Mouse (Mus musculus) heart, embryonic 12.5 days (tissue): ENCODE data around the gene Prkacb. TPM values are rescaled to one million over a fixed set of nuclear protein-coding genes. Genes with fewer than 3 reads are reported as not detected.
A peak's percentile ranks its signal among the peaks of the same experiment; 100 is the strongest.
"Not testable (repeated sequence)": the region's sequence is repeated elsewhere in the genome, so short reads cannot be mapped to it uniquely, and the experiment has no call there.

Experiments used
- ATAC-seq: fragments of 200-750 bp; cut with Nextera tagmentation; 2 replicates; pipeline ENCODE4 v1.8.0; 2017; ENCODE audit warnings: moderate TSS enrichment, moderate library complexity; ENCODE audit not compliant: insufficient number of reproducible peaks, low FRiP score
- H3K27ac ChIP-seq: fragments of 300-500 bp; sonication (generic); 2 replicates; pipeline ENCODE4 v1.5.1; 2016; ENCODE audit warnings: mild to moderate bottlenecking, moderate library complexity; ENCODE audit not compliant: poor library complexity, severe bottlenecking
- H3K27me3 ChIP-seq: fragments of 300-500 bp; sonication (generic); replicated peaks from 2 replicates; pipeline ENCODE4 v1.6.1; 2016; ENCODE audit warnings: mild to moderate bottlenecking, moderate library complexity
- H3K36me3 ChIP-seq: fragments of 300-500 bp; sonication (generic); 2 replicates; pipeline ENCODE4 v1.6.1; 2016; ENCODE audit warnings: mild to moderate bottlenecking, moderate library complexity
- H3K4me1 ChIP-seq: fragments of 300-500 bp; sonication (generic); replicated peaks from 2 replicates; pipeline ENCODE4 v1.6.1; 2016; ENCODE audit warnings: mild to moderate bottlenecking
- H3K4me2 ChIP-seq: fragments of 300-500 bp; sonication (generic); 2 replicates; pipeline ENCODE4 v1.6.1; 2016; ENCODE audit warnings: mild to moderate bottlenecking, moderate library complexity
- H3K4me3 ChIP-seq: fragments of 300-500 bp; sonication (generic); 2 replicates; pipeline ENCODE4 v1.5.1; 2016; ENCODE audit warnings: mild to moderate bottlenecking
- H3K9ac ChIP-seq: fragments of 300-500 bp; sonication (generic); 2 replicates; pipeline ENCODE4 v1.6.1; 2016; ENCODE audit warnings: mild to moderate bottlenecking, moderate library complexity
- H3K9me3 ChIP-seq: fragments of 300-500 bp; sonication (generic); replicated peaks from 2 replicates; pipeline ENCODE4 v1.6.1; 2016; ENCODE audit warnings: mild to moderate bottlenecking, moderate library complexity
- WGBS: fragments of 180-500 bp; shearing (Covaris S2); methylation state at CpG from one replicate; pipeline ENCODE4 v1.1.7; 2016; 5-methylcytosine and 5-hydroxymethylcytosine counted together
- polyA plus RNA-seq: library from polyadenylated mRNA; unstranded; fragments of >200 nt; fragmentation: Nextera tagmentation; extraction: Ambion mirVana; gene quantifications from 2 replicates; pipeline ENCODE4 v1.2.1, GENCODE M21; 2016

Gene Prkacb
- polyA plus RNA-seq, 1 experiment from 2014 or later: 64.8 TPM

GRCm38 (mm10) chr3:146763054-146763453 is 49.7 kb downstream of the Prkacb start:
- not testable (repeated sequence) for H3K27me3 ChIP-seq, H3K36me3 ChIP-seq, ATAC-seq, H3K4me3 ChIP-seq, H3K9ac ChIP-seq, H3K27ac ChIP-seq, H3K9me3 ChIP-seq, H3K4me2 ChIP-seq
- H3K4me1 ChIP-seq: peaks cover 20% of the 10 kb centered on the region
- 90% methylated on average over 2 of the region's 2 CpGs for WGBS

DNA sequence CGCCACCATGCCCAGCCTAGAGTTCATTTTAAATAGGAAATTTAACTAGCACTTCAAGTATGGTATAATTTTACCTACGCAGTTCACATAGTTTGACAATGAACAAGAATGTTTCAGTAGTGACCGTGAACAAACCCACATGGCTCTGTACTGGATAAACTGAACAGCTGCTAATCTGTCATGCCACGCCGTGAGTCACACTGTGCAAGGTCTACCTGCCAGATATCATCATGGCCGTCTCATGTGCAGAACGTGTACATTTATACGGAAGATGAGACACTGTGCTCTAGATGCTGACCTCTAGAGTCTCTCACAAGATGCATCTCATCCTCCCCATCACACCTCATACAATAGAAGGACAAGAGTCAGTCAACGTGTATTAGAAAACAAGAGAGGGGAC is 51.5 kb downstream of the Prkacb start:
- no peak overlapping the region for H3K27ac ChIP-seq

DNA sequence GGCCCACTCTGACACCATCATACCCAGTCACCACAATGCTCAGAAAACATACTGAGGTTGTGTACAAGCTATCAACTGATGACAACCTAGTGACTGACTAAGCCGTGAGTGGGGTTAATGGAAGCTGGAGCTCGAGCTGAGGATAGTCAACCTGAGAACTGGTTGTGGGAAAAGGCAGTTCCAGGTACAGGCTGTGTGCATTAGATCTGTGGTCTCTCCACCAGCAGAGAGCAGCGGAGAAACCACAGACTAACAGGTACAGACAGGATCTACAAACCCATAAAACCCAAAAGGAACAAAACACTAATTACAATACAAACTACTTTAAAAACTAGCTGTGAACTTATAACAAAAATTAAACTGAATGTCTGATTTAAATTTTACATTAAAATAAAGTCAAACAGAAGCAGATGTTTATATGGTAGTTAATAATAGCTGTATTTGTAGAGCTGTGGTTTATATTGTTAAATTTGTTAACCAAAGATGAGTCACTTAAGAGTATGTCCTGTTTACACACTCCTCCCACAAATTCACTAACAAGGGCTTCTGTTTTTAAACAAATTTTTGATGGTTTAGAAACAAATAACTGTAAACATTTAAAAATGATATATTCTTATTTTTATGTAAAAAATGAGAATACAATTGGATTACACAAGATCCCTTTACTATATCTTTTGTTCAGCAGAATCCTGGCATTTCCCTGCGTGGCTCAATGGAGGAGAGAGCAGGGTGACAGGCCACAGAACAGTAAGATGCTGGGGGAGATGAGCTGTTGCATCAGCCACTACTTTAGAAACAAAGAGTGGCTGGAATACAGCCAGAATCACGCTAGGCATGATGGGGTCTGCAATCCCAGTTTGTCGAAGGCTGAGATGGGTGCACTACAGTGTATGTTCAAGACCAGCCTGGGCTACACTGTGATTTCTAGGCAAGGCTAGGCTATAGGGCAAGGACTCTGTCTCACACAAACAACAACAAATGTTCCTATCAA is 54.5 kb downstream of the Prkacb start:
- Histone ChIP-seq H3K4me2 (no peak overlapping the region), H3K27me3 (no peaks in the 10 kb centered on the region), H3K4me3 (no peak overlapping the region), H3K9me3 (no peaks in the 10 kb centered on the region), H3K4me1 (peaks cover 11% of the 10 kb centered on the region), H3K27ac (no peak overlapping the region), H3K9ac (no peak overlapping the region), H3K36me3 (peaks cover 13% of the 10 kb centered on the region)
- 74% methylated on average over 6 of the region's 6 CpGs for WGBS
- ATAC-seq: no peak

More for the DNA sequence above, 51.5 kb downstream of the Prkacb start:
- Histone ChIP-seq H3K9ac (no peak overlapping the region), H3K4me3 (no peak overlapping the region), H3K9me3 (no peaks in the 10 kb centered on the region), H3K4me2 (no peak overlapping the region), H3K4me1 (peaks cover 8% of the 10 kb centered on the region), H3K27me3 (no peaks in the 10 kb centered on the region), H3K36me3 (0 out of 2 replicates have a peak, but pooled peaks cover 2% of the 10 kb centered on the region)
- 89% methylated on average over 9 of the region's 9 CpGs for WGBS
- no peak for ATAC-seq

DNA sequence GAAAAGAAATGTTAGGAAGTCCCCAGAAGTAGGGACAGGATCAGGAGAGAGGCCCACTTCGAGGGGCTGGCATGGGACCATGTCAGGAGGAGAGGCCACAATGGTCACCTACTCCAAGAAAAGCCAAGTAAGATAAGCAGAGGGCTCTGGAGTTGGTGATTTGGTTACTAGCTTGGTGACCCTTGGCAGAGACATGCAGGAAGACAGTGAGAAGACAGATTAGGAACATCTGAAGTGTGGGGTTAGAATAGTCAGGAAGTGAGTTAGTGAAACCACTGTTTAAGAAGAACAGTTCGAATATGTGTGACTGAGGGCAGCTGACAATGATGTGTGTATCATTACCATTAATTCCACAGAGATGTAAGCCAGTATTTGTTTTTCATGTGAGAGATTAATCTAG is 58.5 kb downstream of the Prkacb start:
- Histone ChIP-seq H3K27ac (no peak overlapping the region), H3K4me1 (peaks cover 11% of the 10 kb centered on the region), H3K4me2 (no peak overlapping the region), H3K4me3 (no peak overlapping the region), H3K27me3 (no peaks in the 10 kb centered on the region), H3K36me3 (peaks cover 35% of the 10 kb centered on the region), H3K9me3 (no peaks in the 10 kb centered on the region), H3K9ac (no peak overlapping the region)
- 64% methylated on average over 2 of the region's 2 CpGs for WGBS
- no peak for ATAC-seq

DNA sequence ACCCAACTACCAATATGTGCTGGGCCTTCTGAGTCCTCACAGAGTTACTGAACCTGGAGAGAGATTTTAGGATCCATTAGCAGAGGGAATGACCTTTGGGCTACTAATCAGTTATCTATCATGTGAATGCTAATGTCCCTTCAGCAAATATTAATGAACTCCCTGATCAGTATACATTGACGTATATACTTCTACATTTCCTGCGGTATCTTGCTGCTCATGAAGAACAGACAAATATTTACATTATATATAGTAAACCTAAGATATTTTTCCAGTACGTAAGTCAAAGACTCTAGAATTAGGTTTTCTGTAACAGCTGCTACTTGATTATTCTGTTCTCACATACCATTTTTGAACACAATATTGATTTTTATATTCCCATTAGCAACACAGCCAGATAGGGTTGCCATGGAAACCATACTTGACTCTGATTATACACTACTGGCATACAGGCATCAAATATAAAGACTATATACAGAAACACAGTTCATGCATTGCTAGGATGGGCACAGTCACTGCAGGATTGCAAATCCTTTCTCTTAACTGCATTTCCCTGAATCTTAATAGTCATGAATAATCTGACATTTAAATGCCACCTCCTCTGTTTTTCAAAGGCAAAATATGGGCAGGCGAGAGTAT is 71.1 kb downstream of the Prkacb start:
- Histone ChIP-seq H3K4me3 (no peak overlapping the region), H3K9me3 (no peaks in the 10 kb centered on the region), H3K36me3 (peaks cover 59% of the 10 kb centered on the region), H3K4me1 (0 out of 2 replicates have a peak, but pooled peaks cover 3% of the 10 kb centered on the region), H3K27ac (no peak overlapping the region), H3K9ac (no peak overlapping the region), H3K4me2 (no peak overlapping the region), H3K27me3 (no peaks in the 10 kb centered on the region)
- no peak for ATAC-seq
- 91% methylated on average over 4 of the region's 4 CpGs for WGBS

- Histone ChIP-seq H3K4me3 (no peak overlapping the region), H3K27ac (no peak overlapping the region), H3K4me2 (no peak overlapping the region), H3K4me1 (peaks cover 4% of the 10 kb centered on the region), H3K9ac (no peak overlapping the region), H3K36me3 (peaks cover 56% of the 10 kb centered on the region), H3K9me3 (no peaks in the 10 kb centered on the region), H3K27me3 (no peaks in the 10 kb centered on the region)
- ATAC-seq: no peak
- 76% methylated on average over 5 of the region's 5 CpGs for WGBS
Measured at GRCm38 (mm10) chr3:146741158-146741557, 71.6 kb downstream of the Prkacb start.

- not testable (repeated sequence) for H3K4me3 ChIP-seq, H3K27me3 ChIP-seq, H3K27ac ChIP-seq, H3K9me3 ChIP-seq, H3K4me2 ChIP-seq, ATAC-seq
- Histone ChIP-seq H3K36me3 (peaks cover 44% of the 10 kb centered on the region), H3K4me1 (peaks cover 33% of the 10 kb centered on the region), H3K9ac (0 out of 2 replicates have a peak overlapping the region, but pooled peaks have one; percentile 36)
- WGBS: 80% methylated on average over 6 of the region's 6 CpGs
Measured at GRCm38 (mm10) chr3:146736186-146736585, 76.6 kb downstream of the Prkacb start.

DNA sequence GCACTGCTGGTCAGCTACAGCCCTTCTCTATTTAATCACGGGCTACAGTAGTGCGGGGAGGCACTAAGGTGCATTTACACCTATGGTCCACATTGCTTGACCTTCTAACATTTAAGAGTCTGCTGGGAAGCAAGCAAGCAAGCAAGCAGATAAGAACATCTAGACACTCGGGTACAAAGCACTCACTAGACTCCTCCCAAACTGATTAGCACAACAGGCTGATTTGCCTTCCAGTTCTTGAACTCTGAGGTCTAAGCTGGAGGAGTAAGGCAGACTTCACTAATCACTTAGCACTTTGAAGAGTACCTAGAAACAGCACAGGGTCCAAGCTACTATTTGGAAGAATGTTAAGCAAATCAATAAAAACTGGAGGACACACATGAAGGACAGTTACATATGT is 77.1 kb downstream of the Prkacb start:
- 27% methylated on average over 3 of the region's 3 CpGs for WGBS
- Histone ChIP-seq H3K4me3 (no peak overlapping the region), H3K4me1 (peaks cover 32% of the 10 kb centered on the region), H3K27me3 (no peaks in the 10 kb centered on the region), H3K9ac (no peak overlapping the region), H3K27ac (peak overlapping the region; percentile 29), H3K4me2 (peak overlapping the region; percentile 6; the same call in 1 of the 2 replicates), H3K36me3 (peaks cover 41% of the 10 kb centered on the region), H3K9me3 (no peaks in the 10 kb centered on the region)
- no peak for ATAC-seq

DNA sequence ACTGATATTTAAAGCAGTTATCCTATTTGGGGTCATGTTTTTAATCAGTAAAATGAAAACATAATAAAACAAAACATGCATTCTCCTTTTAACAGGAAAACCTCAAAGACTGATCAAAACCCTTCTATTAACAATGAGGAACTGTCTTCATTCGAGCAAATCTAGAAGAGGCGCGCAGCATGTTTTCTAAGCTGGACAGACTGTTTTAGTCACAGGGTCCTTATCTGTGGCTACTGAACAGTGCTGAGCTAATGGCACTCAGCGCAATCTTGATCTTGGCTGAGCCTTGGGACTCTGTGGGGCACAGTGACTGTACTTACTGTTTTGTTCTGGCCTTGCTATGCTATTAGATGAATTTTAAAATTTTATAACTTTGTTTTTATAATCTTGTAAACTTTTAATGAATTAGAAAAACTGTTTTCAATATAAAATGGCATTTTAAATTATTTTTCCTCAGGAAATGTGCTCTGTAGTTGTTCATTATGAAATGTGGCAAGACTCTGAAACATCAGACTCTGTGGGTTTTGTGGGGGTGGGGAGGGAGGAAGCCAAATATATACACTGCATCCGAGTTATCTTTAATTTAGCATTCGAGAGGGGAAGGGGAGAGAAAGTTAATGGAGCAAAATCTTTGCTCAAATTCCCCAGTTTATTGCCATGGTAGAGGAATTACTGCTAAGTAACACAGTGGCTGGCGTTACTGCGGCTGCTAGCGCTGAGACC is 77.7 kb downstream of the Prkacb start:
- H3K36me3 ChIP-seq: peaks cover 41% of the 10 kb centered on the region
- H3K4me2 ChIP-seq: peak overlapping the region; percentile 6; the same call in 1 of the 2 replicates

GRCm38 (mm10) chr3:146731499-146731898 is 81.3 kb downstream of the Prkacb start:
- WGBS: 77% methylated on average over 11 of the region's 11 CpGs
- no peak for ATAC-seq
- H3K27ac ChIP-seq: no peak overlapping the region
- peaks cover 38% of the 10 kb centered on the region for H3K36me3 ChIP-seq
- no peaks in the 10 kb centered on the region for H3K27me3 ChIP-seq
- no peak overlapping the region for H3K9ac ChIP-seq
- H3K4me3 ChIP-seq: no peak overlapping the region
- H3K4me2 ChIP-seq: no peak overlapping the region
- H3K4me1 ChIP-seq: peaks cover 35% of the 10 kb centered on the region
- no peaks in the 10 kb centered on the region for H3K9me3 ChIP-seq

More for the DNA sequence above, 77.7 kb downstream of the Prkacb start:
- Histone ChIP-seq H3K27me3 (no peaks in the 10 kb centered on the region), H3K4me3 (no peak overlapping the region), H3K9me3 (no peaks in the 10 kb centered on the region), H3K4me1 (peaks cover 32% of the 10 kb centered on the region), H3K27ac (peak overlapping the region; percentile 29), H3K9ac (no peak overlapping the region)
- 38% methylated on average over 9 of the region's 9 CpGs for WGBS
- ATAC-seq: no peak

DNA sequence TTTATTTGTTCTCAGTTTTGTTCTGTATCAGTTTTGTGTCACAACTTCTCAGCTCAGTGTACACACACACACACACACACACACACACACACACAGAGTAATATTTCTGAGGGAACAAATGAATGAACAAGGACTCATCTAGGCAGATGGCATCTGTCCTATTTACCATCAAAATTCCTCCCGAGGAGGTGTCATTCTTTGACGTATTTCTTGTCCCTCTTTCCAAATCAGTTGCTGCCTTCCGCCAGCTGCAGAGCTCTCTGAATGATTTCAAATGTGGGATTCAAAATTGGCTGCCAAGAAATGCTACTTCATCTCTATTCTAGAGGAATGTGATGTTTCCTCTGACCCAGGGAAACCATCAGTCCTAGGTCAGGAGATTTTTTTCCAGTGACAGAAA is 89.8 kb downstream of the Prkacb start:
- H3K4me3 ChIP-seq: no peak overlapping the region
- no peak for ATAC-seq
- WGBS: 64% methylated on average over 3 of the region's 3 CpGs
- no peak overlapping the region for H3K27ac ChIP-seq
- H3K4me1 ChIP-seq: peaks cover 3% of the 10 kb centered on the region; the same call in 1 of the 2 replicates
- H3K9me3 ChIP-seq: peaks cover 5% of the 10 kb centered on the region
- no peaks in the 10 kb centered on the region for H3K27me3 ChIP-seq
- H3K4me2 ChIP-seq: no peak overlapping the region
- peaks cover 28% of the 10 kb centered on the region for H3K36me3 ChIP-seq
- H3K9ac ChIP-seq: no peak overlapping the region
